Mouse (Mus musculus) forebrain, embryonic 14.5 days (tissue): ENCODE measurements around the gene Tmem106a. TPM values are rescaled to one million over a fixed set of nuclear protein-coding genes. Genes with fewer than 3 reads are reported as not detected.
"Not testable (repeated sequence)": the region's sequence is repeated elsewhere in the genome, so short reads cannot be mapped to it uniquely, and the experiment has no call there.

ENCODE experiments used
- ATAC-seq: fragments of 200-750 bp; cut with Nextera tagmentation; 2 replicates; pipeline ENCODE4 v1.8.0; 2017; ENCODE audit warnings: mild to moderate bottlenecking, moderate library complexity
- DNase-seq: peaks from one replicate; pipeline ENCODE4 v3.0.0-alpha.2; 2015; ENCODE audit warnings: low spot score
- H3K27ac ChIP-seq: fragments of 300-500 bp; sonication (generic); 2 replicates; pipeline ENCODE4 v1.5.1; 2014; ENCODE audit warnings: low read depth, mild to moderate bottlenecking, control low read depth, low read length, moderate library complexity
- H3K27me3 ChIP-seq: fragments of 300-500 bp; sonication (generic); replicated peaks from 2 replicates; pipeline ENCODE4 v1.6.1; 2014; ENCODE audit warnings: low read length, control low read depth, mixed read lengths; ENCODE audit not compliant: control insufficient read depth, insufficient read depth
- H3K36me3 ChIP-seq: fragments of 300-500 bp; sonication (generic); 2 replicates; pipeline ENCODE4 v1.6.1; 2014; ENCODE audit warnings: low read length, control low read depth; ENCODE audit not compliant: control insufficient read depth, insufficient read depth
- H3K4me1 ChIP-seq: fragments of 300-500 bp; sonication (generic); 2 replicates; pipeline ENCODE4 v1.6.1; 2014; ENCODE audit warnings: antibody characterized with exemption, low read length, control low read depth; ENCODE audit not compliant: control insufficient read depth, insufficient read depth
- H3K4me2 ChIP-seq: fragments of 300-500 bp; sonication (generic); 2 replicates; pipeline ENCODE4 v1.6.1; 2014; ENCODE audit warnings: mild to moderate bottlenecking, control low read depth, low read length
- H3K4me3 ChIP-seq: fragments of 300-500 bp; sonication (generic); 2 replicates; pipeline ENCODE4 v1.5.1; 2014; ENCODE audit warnings: low read depth, low read length, control low read depth
- H3K9ac ChIP-seq: fragments of 300-500 bp; sonication (generic); 2 replicates; pipeline ENCODE4 v1.6.1; 2014; ENCODE audit warnings: mild to moderate bottlenecking, low read length, control low read depth, moderate library complexity
- H3K9me3 ChIP-seq: fragments of 300-500 bp; sonication (generic); replicated peaks from 2 replicates; pipeline ENCODE4 v1.6.1; 2016; ENCODE audit warnings: low read length, control low read depth, mixed read lengths; ENCODE audit not compliant: control insufficient read depth
- WGBS: fragments of 180-500 bp; shearing (Covaris S2); extraction: QIAGEN DNeasy Blood & Tissue Kit; methylation state at CpG from one replicate; pipeline ENCODE4 v1.1.7; 2014; 5-methylcytosine and 5-hydroxymethylcytosine counted together
- polyA plus RNA-seq: library from polyadenylated mRNA; unstranded; fragments of >200 nt; fragmentation: Nextera tagmentation; extraction: Ambion mirVana; gene quantifications from 2 replicates; pipeline ENCODE4 v1.2.1, GENCODE M21; 2014

Tmem106a gene
- polyA plus RNA-seq, 1 experiment from 2014 or later: 3.4 TPM

DNA sequence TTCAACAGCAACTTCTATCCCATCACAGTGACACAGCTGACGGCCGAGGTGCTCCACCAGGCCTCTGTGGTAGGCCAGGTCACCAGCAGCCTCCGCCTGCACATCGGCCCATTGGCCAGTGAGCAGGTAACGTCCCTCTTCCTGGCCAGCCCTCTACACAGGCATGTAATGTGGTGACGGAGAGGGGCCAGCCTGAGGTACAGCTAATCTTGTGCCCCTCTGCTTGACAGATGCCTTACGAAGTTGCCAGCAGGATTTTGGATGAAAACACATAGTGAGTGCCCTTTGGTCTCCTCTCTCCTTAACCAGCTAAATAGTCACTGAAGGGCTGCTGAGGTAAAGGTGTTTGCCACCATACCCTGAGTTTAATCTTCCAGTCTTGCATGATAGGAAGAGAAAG lies 6.8 kb downstream of the Tmem106a start:
- ATAC-seq: no peak
- no peak overlapping the region for H3K27ac ChIP-seq

DNA sequence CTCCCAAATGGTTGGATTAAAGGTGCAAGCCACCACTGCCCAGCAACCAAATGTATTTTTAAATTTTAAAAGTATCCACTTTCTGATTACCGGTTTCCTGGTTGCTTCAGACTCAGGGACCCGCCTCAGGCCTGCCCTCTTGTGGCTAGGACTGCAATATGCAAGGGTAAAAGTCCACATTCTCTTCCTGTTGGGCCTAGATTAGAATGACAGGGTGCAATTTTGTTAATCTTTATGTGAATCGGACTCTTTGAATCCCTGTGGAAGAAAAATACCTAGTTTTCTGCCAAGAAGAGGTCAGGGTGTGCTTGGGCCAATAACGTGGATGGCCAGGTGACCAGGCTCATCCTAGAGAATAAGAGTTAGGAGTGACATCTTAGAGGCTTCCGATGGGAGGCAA lies 7.4 kb downstream of the Tmem106a start:
- Histone ChIP-seq H3K27me3 (no peaks in the 10 kb centered on the region), H3K27ac (no peak overlapping the region), H3K9ac (no peak overlapping the region), H3K9me3 (no peaks in the 10 kb centered on the region), H3K36me3 (no peaks in the 10 kb centered on the region), H3K4me2 (no peak overlapping the region), H3K4me3 (no peak overlapping the region), H3K4me1 (no peaks in the 10 kb centered on the region)
- ATAC-seq (no peak), DNase-seq (peak; percentile 59)
- WGBS: 34% methylated on average over 5 of the region's 5 CpGs

More for the DNA sequence above, 6.8 kb downstream of the Tmem106a start:
- DNase-seq: no peak
- Histone ChIP-seq H3K36me3 (no peaks in the 10 kb centered on the region), H3K4me3 (no peak overlapping the region), H3K4me1 (no peaks in the 10 kb centered on the region), H3K27me3 (no peaks in the 10 kb centered on the region), H3K4me2 (no peak overlapping the region), H3K9ac (no peak overlapping the region), H3K9me3 (no peaks in the 10 kb centered on the region)
- 84% methylated on average over 7 of the region's 7 CpGs for WGBS

DNA sequence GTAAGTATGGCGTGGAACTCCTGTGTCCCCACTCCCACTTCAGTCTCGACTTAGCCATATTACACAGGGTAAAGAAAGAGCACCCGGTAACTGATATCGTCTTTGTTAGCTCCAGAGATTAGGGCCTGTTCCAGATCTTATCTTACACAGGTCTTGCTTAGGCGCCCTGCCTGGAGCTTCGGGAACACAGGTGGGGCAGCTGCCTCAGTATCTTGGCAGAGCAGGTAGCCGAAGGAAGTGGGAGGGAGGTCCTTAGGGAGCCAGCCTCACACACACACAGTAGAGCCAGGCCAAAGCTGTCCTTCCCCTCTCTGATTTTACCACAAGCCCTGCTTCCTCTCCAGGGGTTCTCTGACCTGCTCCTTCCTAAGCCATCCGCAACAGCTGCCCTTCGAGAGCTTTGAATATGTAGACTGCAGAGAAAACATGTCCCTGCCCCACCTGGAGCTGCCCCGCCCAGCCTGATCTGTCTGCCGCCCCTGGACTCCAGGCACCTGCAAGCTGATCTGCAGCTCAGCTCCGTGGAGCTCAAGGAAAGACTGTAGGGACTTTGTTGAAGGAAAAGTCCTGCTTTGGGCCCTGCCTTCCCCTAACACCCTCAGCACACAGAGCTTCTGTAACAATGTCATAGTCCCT lies 8.1 kb downstream of the Tmem106a start:
- 84% methylated on average over 12 of the region's 12 CpGs for WGBS
- no peak overlapping the region for H3K4me2 ChIP-seq
- DNase-seq: no peak

DNA sequence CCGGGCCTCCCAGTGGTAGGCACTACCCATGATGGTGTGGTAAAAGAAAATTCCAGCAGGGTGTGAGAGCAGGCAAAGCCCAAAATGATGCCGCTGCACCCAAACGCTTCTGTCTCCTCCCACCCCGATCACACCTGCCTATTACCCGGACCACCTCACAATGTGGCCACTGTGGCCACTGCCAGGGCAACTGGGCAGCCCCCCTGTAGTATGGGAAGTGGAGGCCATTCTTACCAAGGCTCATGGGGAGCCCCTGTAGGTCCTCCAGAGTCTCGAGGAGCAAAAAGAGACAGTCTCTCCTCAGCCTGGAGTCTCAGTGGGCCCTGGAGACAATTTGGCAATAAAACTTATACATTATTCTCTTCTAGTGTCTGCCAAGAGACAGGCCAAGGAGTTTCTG lies 17.1 kb downstream of the Tmem106a start, which contains the start of gene Gm11634:
Gm11634 (minus strand) TSS at position 101 of the 400 bp plus-strand sequence.
- DNase-seq (no peak), ATAC-seq (no peak)
- no peaks in the 10 kb centered on the region for H3K9me3 ChIP-seq
- no peak within 1 kb of the TSS for H3K4me3 ChIP-seq
- WGBS: 79% methylated on average over 6 of the region's 6 CpGs
- H3K27ac ChIP-seq: no peak within 1 kb of the TSS
- H3K4me2 ChIP-seq: no peak within 1 kb of the TSS
- H3K9ac ChIP-seq: no peak within 1 kb of the TSS
- no peaks in the 10 kb centered on the region for H3K36me3 ChIP-seq
- H3K4me1 ChIP-seq: no peaks in the 10 kb centered on the region
- H3K27me3 ChIP-seq: no peaks in the 10 kb centered on the region

More for the DNA sequence above, 8.1 kb downstream of the Tmem106a start:
- Histone ChIP-seq H3K4me3 (no peak overlapping the region), H3K27ac (no peak overlapping the region), H3K9ac (no peak overlapping the region), H3K9me3 (no peaks in the 10 kb centered on the region), H3K27me3 (no peaks in the 10 kb centered on the region), H3K36me3 (no peaks in the 10 kb centered on the region), H3K4me1 (no peaks in the 10 kb centered on the region)
- ATAC-seq: no peak

DNA sequence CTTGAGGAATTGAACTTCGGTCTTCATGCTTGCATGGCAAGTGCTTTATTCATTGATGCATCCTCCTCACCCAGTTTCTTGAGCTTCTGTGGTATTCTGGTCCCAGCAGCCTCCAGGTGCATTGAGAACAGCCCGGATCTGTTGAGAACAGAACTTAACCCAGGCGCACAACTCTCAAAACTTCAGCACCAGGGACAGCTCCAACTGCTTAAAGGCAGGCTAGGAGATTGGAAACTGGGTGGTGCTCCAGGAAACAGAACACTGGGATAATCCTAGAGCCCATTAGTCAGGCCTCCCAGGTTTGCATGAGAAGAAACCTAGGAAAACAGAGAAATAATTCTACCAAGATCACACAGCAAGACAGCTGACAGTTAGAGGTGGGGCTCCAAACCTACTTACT lies 20.4 kb downstream of the Tmem106a start:
- ATAC-seq (no peak), DNase-seq (peak; percentile 59)
- H3K4me1 ChIP-seq: no peaks in the 10 kb centered on the region
- H3K36me3 ChIP-seq: no peaks in the 10 kb centered on the region
- no peak overlapping the region for H3K4me3 ChIP-seq
- no peaks in the 10 kb centered on the region for H3K27me3 ChIP-seq
- H3K27ac ChIP-seq: no peak overlapping the region
- H3K9me3 ChIP-seq: no peaks in the 10 kb centered on the region
- WGBS: 19% methylated on average over 3 of the region's 3 CpGs
- no peak overlapping the region for H3K9ac ChIP-seq
- H3K4me2 ChIP-seq: no peak overlapping the region

GRCm38 (mm10) chr11:101604116-101604515 lies 22.1 kb downstream of the Tmem106a start:
- Histone ChIP-seq H3K27ac (no peak overlapping the region; the same call in 1 of the 2 replicates), H3K9ac (no peak overlapping the region), H3K27me3 (no peaks in the 10 kb centered on the region), H3K4me1 (no peaks in the 10 kb centered on the region), H3K4me2 (peak overlapping the region; percentile 41), H3K4me3 (peak overlapping the region; percentile 23), H3K36me3 (no peaks in the 10 kb centered on the region), H3K9me3 (no peaks in the 10 kb centered on the region)
- WGBS: under 1% methylated on average over 3 of the region's 3 CpGs
- peak; percentile 23; the same call in 1 of the 2 replicates for ATAC-seq
- no peak for DNase-seq

GRCm38 (mm10) chr11:101604531-101605453 lies 22.8 kb downstream of the Tmem106a start:
- not testable (repeated sequence) for H3K4me1 ChIP-seq, H3K27me3 ChIP-seq, H3K36me3 ChIP-seq, H3K9me3 ChIP-seq
- Histone ChIP-seq H3K4me3 (peak overlapping the region; percentile 23), H3K4me2 (peak overlapping the region; percentile 41), H3K27ac (peak overlapping the region; percentile 61; the same call in 1 of the 2 replicates), H3K9ac (peak overlapping the region; percentile 54; the same call in 1 of the 2 replicates)
- WGBS: 1% methylated on average over 30 of the region's 30 CpGs
- DNase-seq: peak; percentile 85
- peak; percentile 93 for ATAC-seq

DNA sequence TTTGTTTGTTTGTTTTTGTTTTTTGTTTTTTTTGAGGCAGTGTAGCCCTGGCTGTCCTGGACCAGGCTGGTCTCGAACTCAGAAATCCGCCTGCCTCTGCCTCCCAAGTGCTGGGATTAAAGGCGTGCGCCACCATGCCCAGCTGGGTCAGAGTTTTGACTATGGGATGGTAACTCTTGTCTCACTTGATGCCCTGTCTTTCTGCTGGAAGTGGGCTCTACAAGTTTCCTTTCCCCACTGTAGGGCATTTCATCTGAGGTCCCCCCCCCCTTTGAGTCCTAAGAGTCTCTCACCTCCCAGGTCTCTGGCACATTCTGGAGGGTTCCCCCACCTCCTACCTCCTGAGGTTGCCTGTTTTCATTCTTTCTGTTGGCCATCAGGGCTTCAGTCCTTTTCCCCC lies 25.1 kb downstream of the Tmem106a start:
- not testable (repeated sequence) for DNase-seq, H3K4me2 ChIP-seq, H3K27ac ChIP-seq, H3K4me3 ChIP-seq, H3K9ac ChIP-seq, H3K4me1 ChIP-seq, H3K9me3 ChIP-seq, H3K36me3 ChIP-seq, ATAC-seq, H3K27me3 ChIP-seq
- WGBS: 94% methylated on average over 4 of the region's 4 CpGs

- ATAC-seq (no peak), DNase-seq (no peak)
- Histone ChIP-seq H3K4me1 (peaks cover 9% of the 10 kb centered on the region), H3K36me3 (no peaks in the 10 kb centered on the region), H3K4me3 (no peak overlapping the region), H3K27me3 (no peaks in the 10 kb centered on the region), H3K4me2 (no peak overlapping the region), H3K9ac (no peak overlapping the region), H3K9me3 (no peaks in the 10 kb centered on the region), H3K27ac (no peak overlapping the region)
- WGBS: 47% methylated on average over 11 of the region's 11 CpGs
These were observed 28.4 kb downstream of the Tmem106a start for GRCm38 (mm10) chr11:101610445-101610844.
